Mouse (Mus musculus) neutrophil, adult 83 days (primary cell): ENCODE results near the gene H2-DMb1. TPM values are rescaled to one million over a fixed set of nuclear protein-coding genes. Genes with fewer than 3 reads are reported as not detected.

Experiments
- total RNA-seq, 2 experiments: library from RNA; stranded (reverse); gene quantifications; one replicate each; pipeline ENCODE4 v1.2.4; 2023

Gene H2-DMb1
- 10 to 100 TPM; 33.3 to 51.5 TPM for total RNA-seq

GRCm38 (mm10) chr17:34152923-34153322 is at the start of gene H2-DMb1:
TSS of gene H2-DMb1 (plus strand) at chr17:34153072.

GRCm38 (mm10) chr17:34119249-34120179 is 33.4 kb upstream of the H2-DMb1 start, which contains the start of gene H2-DMa:
TSS of gene H2-DMa (plus strand) at chr17:34119541.

GRCm38 (mm10) chr17:34122188-34122984 is 30.5 kb upstream of the H2-DMb1 start, which contains the start of gene Brd2:
TSS of gene Brd2 (minus strand) at chr17:34122634.

GRCm38 (mm10) chr17:34143033-34143432 is 9.8 kb upstream of the H2-DMb1 start, which contains the start of gene H2-DMb2:
TSS of gene H2-DMb2 (plus strand) at chr17:34143307.

GRCm38 (mm10) chr17:34187261-34187916 is 34.5 kb downstream of the H2-DMb1 start, which contains the start of the genes Tap1 and Psmb9:
TSS of gene Tap1 (plus strand) at chr17:34187553.
TSS of gene Psmb9 (minus strand) at chr17:34187764.

GRCm38 (mm10) chr17:34196941-34197894 is 44.3 kb downstream of the H2-DMb1 start, which contains the start of gene Psmb8:
TSS of gene Psmb8 (plus strand) at chr17:34197721.

GRCm38 (mm10) chr17:34203444-34203843 is 50.6 kb downstream of the H2-DMb1 start, which contains the start of gene Tap2:
TSS of gene Tap2 (plus strand) at chr17:34203527.

Other genes with a start within 250 kb of the H2-DMb1 start
- gene Platr17, start 247.9 kb upstream of the H2-DMb1 start, total RNA-seq = under 1 TPM in 1 of 2 experiments, not detected in 1; 0.75 TPM
- 10 to 100 TPM; 31.0 to 43.2 TPM for gene Daxx, start 243.7 kb upstream of the H2-DMb1 start, total RNA-seq
- gene Tapbp, start 237.2 kb upstream of the H2-DMb1 start, total RNA-seq = 100 to 1,000 TPM; 223 to 251 TPM
- gene Zbtb22, start 237.2 kb upstream of the H2-DMb1 start, total RNA-seq = 10 to 100 TPM; 33.5 to 33.8 TPM
- gene Rgl2, start 223.5 kb upstream of the H2-DMb1 start, total RNA-seq = 100 to 1,000 TPM; 227 to 229 TPM
- gene Pfdn6, start 212.7 kb upstream of the H2-DMb1 start, total RNA-seq = 10 to 100 TPM; 47.8 to 54.5 TPM
- 10 to 100 TPM; 21.7 to 22.4 TPM for gene Wdr46, start 212.4 kb upstream of the H2-DMb1 start, total RNA-seq
- gene B3galt4, start 201.6 kb upstream of the H2-DMb1 start, total RNA-seq = 10 to 100 TPM; 10.3 to 10.5 TPM
- gene Vps52, start 197.3 kb upstream of the H2-DMb1 start, total RNA-seq = 10 to 100 TPM; 54.0 to 58.9 TPM
- 100 to 1,000 TPM; 476 to 509 TPM for gene Rps18, start 197.1 kb upstream of the H2-DMb1 start, total RNA-seq
- gene H2-K1, start 152.7 kb upstream of the H2-DMb1 start, total RNA-seq = 1,000 to 10,000 TPM; 1,097 to 1,101 TPM
- gene Ring1, start 128.4 kb upstream of the H2-DMb1 start, total RNA-seq = 10 to 100 TPM in 1 of 2 experiments, 1 to 10 TPM in 1; 8.4 to 13.9 TPM
- gene H2-Ke6, start 125.0 kb upstream of the H2-DMb1 start, total RNA-seq = 10 to 100 TPM; 59.9 to 61.3 TPM
- 10 to 100 TPM; 60.8 to 68.3 TPM for gene Slc39a7, start 121.4 kb upstream of the H2-DMb1 start, total RNA-seq
- gene Rxrb, start 121.3 kb upstream of the H2-DMb1 start, total RNA-seq = 10 to 100 TPM; 45.9 to 68.6 TPM
- 10 to 100 TPM; 16.6 to 17.7 TPM for gene Col11a2, start 113.6 kb upstream of the H2-DMb1 start, total RNA-seq
- 1 to 10 TPM; 1.1 to 1.9 TPM for gene H2-Oa, start 60.7 kb upstream of the H2-DMb1 start, total RNA-seq
- 10 to 100 TPM; 57.6 to 63.6 TPM for gene H2-DMa, start 33.5 kb upstream of the H2-DMb1 start, total RNA-seq
- 100 to 1,000 TPM; 215 to 218 TPM for gene Brd2, start 30.4 kb upstream of the H2-DMb1 start, total RNA-seq
- gene H2-DMb2, start 9.8 kb upstream of the H2-DMb1 start, total RNA-seq = 10 to 100 TPM; 22.7 to 25.3 TPM
- 10 to 100 TPM; 47.4 to 56.7 TPM for gene Tap1, start 34.5 kb downstream of the H2-DMb1 start, total RNA-seq
- 10 to 100 TPM; 83.3 to 88.3 TPM for gene Psmb9, start 34.7 kb downstream of the H2-DMb1 start, total RNA-seq
- gene Psmb8, start 44.6 kb downstream of the H2-DMb1 start, total RNA-seq = 100 to 1,000 TPM in 1 of 2 experiments, 10 to 100 TPM in 1; 89.4 to 111 TPM
- gene Tap2, start 50.5 kb downstream of the H2-DMb1 start, total RNA-seq = 10 to 100 TPM; 79.7 to 84.6 TPM
- 1 to 10 TPM; 1.7 to 1.9 TPM for gene H2-Ob, start 85.8 kb downstream of the H2-DMb1 start, total RNA-seq
- gene H2-Ab1, start 104.6 kb downstream of the H2-DMb1 start, total RNA-seq = 100 to 1,000 TPM in 1 of 2 experiments, 10 to 100 TPM in 1; 96.2 to 115 TPM
- 100 to 1,000 TPM in 1 of 2 experiments, 10 to 100 TPM in 1; 95.4 to 109 TPM for gene H2-Aa, start 134.8 kb downstream of the H2-DMb1 start, total RNA-seq
- gene H2-Eb1, start 152.8 kb downstream of the H2-DMb1 start, total RNA-seq = 10 to 100 TPM; 49.7 to 54.6 TPM
- gene H2-Eb2, start 172.6 kb downstream of the H2-DMb1 start, total RNA-seq = under 1 TPM in 1 of 2 experiments, not detected in 1; 0.11 TPM
- gene Btnl2, start 201.8 kb downstream of the H2-DMb1 start, total RNA-seq = 1 to 10 TPM; 2.2 to 2.3 TPM
- gene Btnl1, start 224.1 kb downstream of the H2-DMb1 start, total RNA-seq = not detected
- gene BC051142, start 245.7 kb downstream of the H2-DMb1 start, total RNA-seq = not detected